Mouse (Mus musculus): ENCODE results near the gene Gm29797. TPM values are rescaled to one million over a fixed set of nuclear protein-coding genes. Genes with fewer than 3 reads are reported as not detected.

The Gm29797 gene
- polyA plus RNA-seq (2017; shearing (Covaris generic)): not detected

DNA sequence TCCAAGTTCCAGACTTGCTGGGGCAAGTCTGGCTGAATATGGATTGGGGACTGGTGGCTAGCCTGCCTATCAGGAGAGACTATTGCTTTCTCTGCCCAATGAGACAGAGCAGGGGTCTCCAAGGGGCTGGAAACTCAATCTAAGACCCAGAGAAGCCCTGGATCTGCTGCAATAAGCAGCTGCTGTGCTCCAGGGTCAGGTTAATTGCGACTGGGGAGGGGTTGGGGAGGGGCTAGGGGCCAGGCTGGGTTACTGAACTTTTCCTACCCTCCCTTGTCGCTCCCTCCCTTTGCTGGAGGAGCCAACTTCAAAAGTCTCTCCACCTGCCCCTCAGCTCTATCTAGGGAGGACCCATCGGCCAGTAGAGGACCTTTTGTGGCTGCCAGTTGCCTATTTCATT is at the start of gene Gm29797:
Gm29797 (plus strand) TSS at position 301 of the 400 bp plus-strand sequence.

DNA sequence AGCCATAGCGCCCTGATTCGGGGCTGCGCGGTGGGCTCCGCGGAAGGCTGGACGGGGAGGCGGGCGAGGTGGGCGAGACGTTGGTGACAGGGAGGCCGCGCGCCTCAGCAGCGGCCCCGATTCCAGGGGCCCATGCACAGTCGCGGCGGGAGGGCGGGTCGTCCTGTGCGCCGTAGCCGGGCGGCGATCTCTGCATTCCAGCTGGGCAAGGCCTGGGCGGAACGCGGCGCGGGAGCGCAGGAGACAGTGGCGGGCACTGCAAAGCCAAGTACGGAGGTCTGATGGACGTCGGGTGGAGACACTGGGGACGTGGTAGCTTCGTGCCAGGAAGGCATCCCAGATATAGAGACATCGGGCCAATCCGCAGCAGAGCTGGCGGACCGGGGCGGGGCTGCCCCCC is 14.5 kb downstream of the Gm29797 start, which contains the start of gene Sox18:
Sox18 (minus strand) TSS at position 315 of the 400 bp plus-strand sequence.

DNA sequence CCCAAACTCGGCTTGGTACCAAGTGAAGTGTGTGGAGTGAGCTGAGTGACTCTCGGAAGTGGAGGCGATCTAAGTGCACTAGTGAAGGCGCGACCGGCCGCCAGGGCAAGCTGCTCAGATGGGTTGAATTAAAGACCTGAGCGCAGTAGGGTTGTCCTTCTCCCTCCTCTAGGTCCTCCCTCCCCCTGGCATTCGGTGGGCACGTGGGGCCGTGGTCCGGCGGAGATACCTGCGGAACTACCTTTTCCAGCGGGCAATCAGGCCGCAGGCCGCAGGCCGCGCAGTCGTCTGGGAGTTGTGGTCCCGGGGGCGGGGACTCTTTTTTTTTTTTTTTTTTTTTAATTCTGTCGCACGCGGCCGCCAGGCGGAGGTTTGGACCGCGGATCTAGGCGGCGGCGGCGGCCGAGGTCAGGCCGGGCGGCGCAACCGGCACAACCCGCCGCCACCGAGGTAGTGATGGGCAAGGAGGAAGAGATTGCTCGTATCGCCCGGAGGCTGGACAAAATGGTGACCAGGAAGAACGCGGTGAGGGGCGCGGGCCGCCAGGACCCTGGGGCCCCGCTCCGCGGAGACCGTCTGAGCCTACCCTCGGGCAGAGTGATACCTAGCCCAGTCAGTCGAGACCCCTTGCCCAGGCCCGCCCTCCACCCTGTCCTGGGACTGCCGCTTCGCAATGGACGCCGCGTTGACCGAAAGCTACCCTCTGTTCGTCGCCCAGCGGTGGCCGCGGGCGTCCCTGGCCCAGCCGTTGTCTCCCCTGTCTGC is 23.3 kb downstream of the Gm29797 start, which contains the start of gene Tcea2:
Tcea2 (plus strand) TSS at position 360 of the 765 bp plus-strand sequence.

GRCm38 (mm10) chr2:181693339-181694280 is 36.8 kb downstream of the Gm29797 start, which contains the start of gene Rgs19:
TSS of gene Rgs19 (minus strand) at chr2:181693977.

DNA sequence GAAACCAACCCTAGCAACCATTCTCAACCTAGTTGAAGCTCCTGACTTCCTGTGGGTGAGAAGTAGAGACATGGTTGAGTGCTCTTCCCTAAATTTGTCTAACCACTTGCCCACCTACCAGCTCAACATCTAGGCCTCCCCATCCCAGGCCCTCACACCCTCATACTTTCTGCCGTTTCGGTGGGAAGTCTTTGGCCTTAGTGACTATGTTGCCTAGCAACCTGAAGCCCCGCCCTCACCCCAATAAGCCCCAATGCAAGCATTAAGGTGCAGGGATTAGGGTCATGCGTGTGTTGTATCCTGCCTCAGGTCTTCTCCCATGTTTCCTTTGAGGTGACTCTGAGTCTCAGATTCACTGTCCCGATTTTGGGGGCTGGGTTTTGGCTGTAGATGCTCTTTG is 41.4 kb downstream of the Gm29797 start, which contains the start of gene Lkaaear1:
Lkaaear1 (minus strand) TSS at position 202 of the 400 bp plus-strand sequence.

Other genes with a start within 250 kb of the Gm29797 start
- gene Zbtb46, start 197.6 kb upstream of the Gm29797 start, polyA plus RNA-seq (2017; shearing (Covaris generic)): 1 to 10 TPM; 2.1 to 2.2 TPM
- 1 to 10 TPM in 1 of 2 experiments, under 1 TPM in 1; 0.66 to 2.1 TPM for gene Abhd16b, start 163.8 kb upstream of the Gm29797 start, polyA plus RNA-seq (2017; shearing (Covaris generic))
- 10 to 100 TPM; 79.6 to 96.6 TPM for gene Tpd52l2, start 159.9 kb upstream of the Gm29797 start, polyA plus RNA-seq (2017; shearing (Covaris generic))
- 100 to 1,000 TPM in 1 of 2 experiments, 10 to 100 TPM in 1; 94.2 to 122 TPM for gene Dnajc5, start 136.5 kb upstream of the Gm29797 start, polyA plus RNA-seq (2017; shearing (Covaris generic))
- 100 to 1,000 TPM; 197 to 240 TPM for gene Uckl1, start 72.1 kb upstream of the Gm29797 start, polyA plus RNA-seq (2017; shearing (Covaris generic))
- 100 to 1,000 TPM in 1 of 2 experiments, 10 to 100 TPM in 1; 85.7 to 111 TPM for gene Prpf6, start 65.2 kb upstream of the Gm29797 start, polyA plus RNA-seq (2017; shearing (Covaris generic))
- 10 to 100 TPM; 23.9 to 37.2 TPM for gene Zfp512b, start 64.2 kb upstream of the Gm29797 start, polyA plus RNA-seq (2017; shearing (Covaris generic))
- gene Samd10, start 57.8 kb upstream of the Gm29797 start, polyA plus RNA-seq (2017; shearing (Covaris generic)): 10 to 100 TPM; 33.2 to 43.9 TPM
- gene Sox18, start 14.6 kb downstream of the Gm29797 start, polyA plus RNA-seq (2017; shearing (Covaris generic)): 1 to 10 TPM in 1 of 2 experiments, not detected in 1; 1.5 TPM
- 10 to 100 TPM; 20.4 to 20.6 TPM for gene Tcea2, start 23.3 kb downstream of the Gm29797 start, polyA plus RNA-seq (2017; shearing (Covaris generic))
- gene Rgs19, start 36.9 kb downstream of the Gm29797 start, polyA plus RNA-seq (2017; shearing (Covaris generic)): 100 to 1,000 TPM; 186 to 225 TPM
- gene Lkaaear1, start 41.4 kb downstream of the Gm29797 start, polyA plus RNA-seq (2017; shearing (Covaris generic)): not detected
- gene Oprl1, start 58.0 kb downstream of the Gm29797 start, polyA plus RNA-seq (2017; shearing (Covaris generic)): not detected
- gene Myt1, start 106.3 kb downstream of the Gm29797 start, polyA plus RNA-seq (2017; shearing (Covaris generic)): under 1 TPM; 0.24 to 0.64 TPM
- 10 to 100 TPM; 57.5 to 67.5 TPM for gene Pcmtd2, start 180.8 kb downstream of the Gm29797 start, polyA plus RNA-seq (2017; shearing (Covaris generic))
- gene Polr3k, start 207.3 kb downstream of the Gm29797 start, polyA plus RNA-seq (2017; shearing (Covaris generic)): 10 to 100 TPM; 28.6 to 37.9 TPM

All from inflammation-experienced regulatory T-cells (primary cell).